Mouse (Mus musculus) retina, postnatal 1 day (tissue): ENCODE data around the gene Fam133b.

Source experiments
- DNase-seq: peaks from one replicate; pipeline ENCODE4 v3.0.0-alpha.2; 2012

Gene Fam133b

GRCm38 (mm10) chr5:3543629-3544479 lies at the start of gene Fam133b:
Fam133b (plus strand) TSS chr5:3543833.
- DNase-seq = peak; percentile 96

- no peak for DNase-seq
Measured at GRCm38 (mm10) chr5:3493968-3494367, 49.7 kb upstream of the Fam133b start.

- no peak for DNase-seq
Measured at GRCm38 (mm10) chr5:3494452-3495187, 49.0 kb upstream of the Fam133b start.

- peak; percentile 55 for DNase-seq
Measured at GRCm38 (mm10) chr5:3497505-3497925, 46.1 kb upstream of the Fam133b start.

GRCm38 (mm10) chr5:3500298-3500697 lies 43.3 kb upstream of the Fam133b start:
- DNase-seq = no peak

GRCm38 (mm10) chr5:3500957-3501563 lies 42.6 kb upstream of the Fam133b start:
- no peak for DNase-seq

- DNase-seq = no peak
Measured at GRCm38 (mm10) chr5:3501564-3502001, 42.0 kb upstream of the Fam133b start.

GRCm38 (mm10) chr5:3502610-3503350 lies 40.9 kb upstream of the Fam133b start:
- DNase-seq = no peak

- no peak for DNase-seq
Measured at GRCm38 (mm10) chr5:3503373-3503772, 40.3 kb upstream of the Fam133b start.

GRCm38 (mm10) chr5:3503836-3504323 lies 39.8 kb upstream of the Fam133b start:
- DNase-seq = no peak

- no peak for DNase-seq
Measured at GRCm38 (mm10) chr5:3504453-3504852, 39.2 kb upstream of the Fam133b start.

- DNase-seq = no peak
Measured at GRCm38 (mm10) chr5:3505553-3505952, 38.1 kb upstream of the Fam133b start.

- DNase-seq = no peak
Measured at GRCm38 (mm10) chr5:3508480-3509381, 34.9 kb upstream of the Fam133b start.

- no peak for DNase-seq
Measured at GRCm38 (mm10) chr5:3509503-3509902, 34.1 kb upstream of the Fam133b start.

- DNase-seq = no peak
Measured at GRCm38 (mm10) chr5:3511097-3511795, 32.4 kb upstream of the Fam133b start.

GRCm38 (mm10) chr5:3512584-3512983 lies 31.0 kb upstream of the Fam133b start:
- DNase-seq = peak; percentile 45

GRCm38 (mm10) chr5:3514901-3515311 lies 28.7 kb upstream of the Fam133b start:
- DNase-seq = no peak

- no peak for DNase-seq
Measured at GRCm38 (mm10) chr5:3515477-3515876, 28.2 kb upstream of the Fam133b start.

GRCm38 (mm10) chr5:3516481-3517075 lies 27.1 kb upstream of the Fam133b start:
- DNase-seq = peak; percentile 64
